Mouse (Mus musculus) hematopoietic multipotent progenitor cell, adult 10-12 weeks (in vitro differentiated cells): ENCODE data around the gene 0610010K14Rik. TPM values are rescaled to one million over a fixed set of nuclear protein-coding genes. Genes with fewer than 3 reads are reported as not detected.

Experiments
- polyA plus RNA-seq: library from polyadenylated mRNA; stranded (reverse); fragments of >175 nt; gene quantifications from 2 replicates; pipeline ENCODE4 v1.2.3, GENCODE M21; 2012; ENCODE audit warnings: low replicate concordance

The 0610010K14Rik gene
- polyA plus RNA-seq, result 63.8 and 101 TPM in 2 replicates

DNA sequence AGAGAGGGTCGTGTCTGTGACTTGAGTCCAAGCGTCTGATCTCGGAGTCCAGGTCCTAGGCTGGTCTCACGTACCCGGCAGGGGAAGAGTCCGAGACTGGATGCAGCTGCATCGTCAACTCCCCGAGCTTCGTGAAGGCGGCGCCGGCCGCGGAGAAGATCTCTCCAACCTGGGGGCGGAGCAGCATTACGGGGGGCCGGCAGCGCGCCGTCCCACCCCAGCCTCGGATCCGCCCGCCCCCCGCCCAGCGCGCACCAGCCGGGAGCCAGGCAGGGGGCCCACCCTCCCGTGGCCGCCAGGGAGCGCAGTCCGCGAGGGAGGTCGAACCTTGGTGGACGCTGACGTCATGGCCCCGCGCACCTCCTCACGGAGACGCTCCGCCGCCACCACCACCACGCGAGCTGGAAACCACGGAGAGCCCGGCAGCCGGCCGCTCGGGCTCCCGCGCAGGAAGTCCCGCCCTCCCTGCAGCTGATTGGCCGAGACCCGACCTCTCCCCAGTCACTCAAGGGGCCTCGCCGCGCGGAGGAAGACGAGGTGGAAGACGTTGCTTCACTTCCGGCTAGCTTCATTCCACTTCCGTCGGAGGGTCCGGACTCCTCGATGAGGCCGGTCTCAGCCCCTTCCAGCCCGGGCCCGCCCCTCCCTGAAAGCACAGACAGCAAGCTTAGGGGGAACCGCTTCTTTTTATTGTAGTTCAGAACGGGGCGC, at the start of gene 0610010K14Rik:
Gene 0610010K14Rik, minus strand, starts transcription at position 458 of the 711 bp plus-strand sequence.

DNA sequence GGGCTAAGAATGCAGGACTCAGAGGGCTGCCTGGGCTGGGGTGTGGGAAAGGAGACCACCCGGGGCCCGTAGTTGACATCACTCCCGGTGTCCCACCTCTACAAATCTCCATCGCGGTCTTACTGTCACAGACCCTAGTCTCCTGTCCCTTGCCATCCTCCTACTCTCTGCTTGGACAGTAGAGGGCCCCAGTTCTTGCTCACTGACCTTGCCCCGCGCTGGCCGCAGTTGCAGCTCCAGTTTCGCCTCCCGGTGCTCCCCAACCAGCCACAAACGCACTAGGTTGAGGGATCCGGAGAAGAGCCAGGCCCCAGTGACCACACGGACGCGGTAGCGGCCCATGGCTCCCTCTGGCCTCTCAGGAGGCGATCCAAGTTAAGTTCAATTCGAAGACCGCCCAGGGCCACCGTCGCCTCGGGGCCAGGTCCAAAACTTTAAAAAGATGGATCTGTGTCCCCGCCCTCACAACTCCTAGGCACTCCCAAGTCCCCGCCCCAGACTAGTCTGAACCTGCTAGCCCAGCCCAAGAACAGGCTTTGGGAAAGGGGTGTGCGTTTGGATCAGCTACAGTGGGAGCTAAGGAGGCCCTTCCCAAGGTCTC, 17.3 kb upstream of the 0610010K14Rik start, which contains the start of gene Alox12:
Gene Alox12, minus strand, starts transcription at position 423 of the 601 bp plus-strand sequence.

GRCm38 (mm10) chr11:70239541-70240279, 2.0 kb upstream of the 0610010K14Rik start, which contains the start of the genes Gm21988 and Rnasek:
TSS of gene Gm21988 (minus strand) at chr11:70239830.
TSS of gene Rnasek (minus strand) at chr11:70239842.

DNA sequence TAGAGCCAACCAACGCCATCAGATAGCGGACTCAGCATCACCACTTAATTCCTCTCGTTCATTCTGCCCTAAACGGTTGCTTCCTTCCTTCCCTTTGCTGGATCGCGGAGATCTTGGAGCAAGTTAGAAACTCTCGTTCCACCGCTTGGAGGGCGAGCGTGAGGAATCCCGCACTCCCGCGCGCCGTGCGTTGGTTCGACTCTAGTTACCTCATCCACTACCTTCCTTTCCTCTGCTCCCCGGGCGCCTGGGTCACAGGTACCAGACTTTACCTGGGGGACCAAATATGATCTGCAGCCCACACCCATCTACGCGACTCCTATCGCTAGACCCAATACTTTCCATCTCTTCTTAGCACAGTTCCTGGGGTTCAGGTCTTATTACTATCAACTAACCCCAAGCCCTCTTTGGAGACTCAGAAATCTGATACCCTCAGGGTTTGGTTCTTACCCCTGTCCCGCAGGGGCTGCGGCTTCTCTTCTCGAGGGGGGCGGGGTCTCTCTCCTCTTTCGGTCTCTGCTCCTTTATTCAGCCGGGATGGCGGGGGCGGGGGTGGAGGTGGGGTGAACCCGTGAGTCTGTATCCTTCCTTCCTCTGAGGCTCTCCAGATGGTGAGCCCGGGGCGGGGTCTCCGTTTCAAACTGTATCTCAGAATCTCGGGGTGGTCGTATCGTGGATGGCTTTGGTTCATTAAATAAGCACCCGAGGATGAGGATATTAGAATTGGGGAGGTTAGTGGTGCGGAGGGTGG, 8.3 kb downstream of the 0610010K14Rik start, which contains the start of gene Bcl6b:
Gene Bcl6b, minus strand, starts transcription at position 539 of the 751 bp plus-strand sequence.

GRCm38 (mm10) chr11:70220731-70221602, 16.7 kb downstream of the 0610010K14Rik start, which contains the start of gene Slc16a13:
TSS of gene Slc16a13 (minus strand) at chr11:70221064.

DNA sequence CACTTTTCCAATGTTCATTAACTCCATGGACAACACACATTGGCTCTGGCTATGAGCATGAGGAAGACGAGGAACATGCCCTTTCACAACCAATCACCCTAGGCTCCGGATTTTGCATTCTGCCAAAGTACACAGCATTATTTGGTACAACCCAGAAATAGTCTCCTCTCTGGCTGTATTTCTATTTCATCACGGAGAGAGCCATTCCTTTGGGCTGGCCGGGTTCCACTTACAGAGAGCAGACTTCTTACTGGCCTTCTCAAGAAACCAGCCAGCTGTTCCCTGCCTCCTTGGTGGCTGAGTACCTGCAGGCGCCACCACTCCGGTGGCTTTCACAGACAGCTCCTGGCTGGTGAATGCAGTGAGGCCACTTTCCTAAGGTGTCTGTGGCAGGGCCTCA, 25.3 kb downstream of the 0610010K14Rik start, which contains the start of gene Slc16a11:
Gene Slc16a11, plus strand, starts transcription at position 330 of the 400 bp plus-strand sequence.

Other genes starting within 250 kb of the 0610010K14Rik start
- gene Gabarap, start 246.8 kb downstream of the 0610010K14Rik start, polyA plus RNA-seq, result 344 and 452 TPM in 2 replicates
- 67.4 and 84.5 TPM in 2 replicates for gene Phf23, start 242.1 kb downstream of the 0610010K14Rik start, polyA plus RNA-seq
- gene Dvl2, start 237.3 kb downstream of the 0610010K14Rik start, polyA plus RNA-seq, result 49.3 and 51.4 TPM in 2 replicates
- gene Acadvl, start 222.5 kb downstream of the 0610010K14Rik start, polyA plus RNA-seq, result 24.5 and 32.0 TPM in 2 replicates
- 12.5 and 18.5 TPM in 2 replicates for gene Dlg4, start 221.0 kb downstream of the 0610010K14Rik start, polyA plus RNA-seq
- gene Asgr1, start 183.8 kb downstream of the 0610010K14Rik start, polyA plus RNA-seq, result not detected in 2 replicates
- gene Asgr2, start 145.3 kb downstream of the 0610010K14Rik start, polyA plus RNA-seq, result 0.13 and 0.17 TPM in 2 replicates
- gene Mgl2, start 107.6 kb downstream of the 0610010K14Rik start, polyA plus RNA-seq, result 0.10 TPM in 1 of 2 replicates, not detected in the other
- 1.1 and 2.2 TPM in 2 replicates for gene Clec10a, start 81.7 kb downstream of the 0610010K14Rik start, polyA plus RNA-seq
- gene Slc16a11, start 25.2 kb downstream of the 0610010K14Rik start, polyA plus RNA-seq, result 0.42 and 1.8 TPM in 2 replicates
- gene Slc16a13, start 16.9 kb downstream of the 0610010K14Rik start, polyA plus RNA-seq, result 4.8 and 6.9 TPM in 2 replicates
- 1.2 and 1.7 TPM in 2 replicates for gene Bcl6b, start 8.1 kb downstream of the 0610010K14Rik start, polyA plus RNA-seq
- gene Gm21988, start 1.9 kb upstream of the 0610010K14Rik start, polyA plus RNA-seq, result 2.8 and 4.1 TPM in 2 replicates
- gene Rnasek, start 1.9 kb upstream of the 0610010K14Rik start, polyA plus RNA-seq, result 44.8 and 229 TPM in 2 replicates
- gene Alox12, start 17.4 kb upstream of the 0610010K14Rik start, polyA plus RNA-seq, result 0.63 and 0.76 TPM in 2 replicates
- 0.10 TPM in 1 of 2 replicates, not detected in the other for gene Alox12e, start 84.7 kb upstream of the 0610010K14Rik start, polyA plus RNA-seq
- 1.4 and 1.8 TPM in 2 replicates for gene Alox15, start 114.1 kb upstream of the 0610010K14Rik start, polyA plus RNA-seq
- 34.5 and 61.0 TPM in 2 replicates for gene Pelp1, start 172.1 kb upstream of the 0610010K14Rik start, polyA plus RNA-seq
- 412 and 439 TPM in 2 replicates for gene Arrb2, start 194.7 kb upstream of the 0610010K14Rik start, polyA plus RNA-seq
- 13.9 and 47.2 TPM in 2 replicates for gene Med11, start 214.0 kb upstream of the 0610010K14Rik start, polyA plus RNA-seq
- gene Zmynd15, start 221.5 kb upstream of the 0610010K14Rik start, polyA plus RNA-seq, result 2.2 and 3.7 TPM in 2 replicates
- gene Cxcl16, start 222.1 kb upstream of the 0610010K14Rik start, polyA plus RNA-seq, result 5.5 and 6.1 TPM in 2 replicates